Mouse (Mus musculus): Measurements from ENCODE around the gene Atp2b1.

DNA sequence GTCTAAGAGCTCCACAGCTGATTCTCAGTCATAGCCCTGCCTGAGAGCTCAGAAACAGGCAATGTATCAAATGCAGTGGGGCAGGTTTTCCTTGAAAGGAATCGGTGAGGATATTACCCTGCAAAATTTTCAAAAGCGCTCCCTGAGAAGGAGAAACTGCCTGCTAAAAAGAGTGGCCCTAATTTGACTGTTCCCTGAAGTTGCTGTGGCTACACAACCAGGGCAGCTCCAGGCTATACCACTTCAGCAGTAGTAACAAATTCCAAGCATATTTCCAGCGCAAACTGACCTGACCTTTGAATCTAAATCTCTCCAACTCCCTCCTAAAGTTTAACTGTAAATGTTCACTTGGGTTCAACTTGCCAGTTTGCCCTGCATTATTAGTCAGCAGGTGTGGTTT, 49.4 kb upstream of the Atp2b1 start:
- no peak for TF ChIP-seq POLR2A (IDR thresholded peaks at IDR 0.05; ENCODE audit: insufficient read length, low read depth)
- TF ChIP-seq TCF12 (IDR thresholded peaks at IDR 0.05; ENCODE audit: insufficient read depth, poor library complexity, severe bottlenecking): no peak
- TF ChIP-seq USF1 (IDR thresholded peaks at IDR 0.05; ENCODE audit: low read depth): no peak
- no peak for TF ChIP-seq SRF (IDR thresholded peaks at IDR 0.05; ENCODE audit: control insufficient read depth, insufficient read length, low read depth)
- no peak for TF ChIP-seq E2F4 (IDR thresholded peaks at IDR 0.05; ENCODE audit: insufficient read depth)
- TF ChIP-seq CEBPB (IDR thresholded peaks at IDR 0.05; ENCODE audit: insufficient read depth, poor library complexity, severe bottlenecking): no peak
- TF ChIP-seq TCF3 (IDR thresholded peaks at IDR 0.05; ENCODE audit: insufficient read length, low read depth): no peak
- TF ChIP-seq MAX (IDR thresholded peaks at IDR 0.05; ENCODE audit: low read depth): no peak
